Mouse (Mus musculus): ENCODE results near the gene Nkapd1. TPM values are rescaled to one million over a fixed set of nuclear protein-coding genes. Genes with fewer than 3 reads are reported as not detected.

The Nkapd1 gene
- polyA plus RNA-seq, 1 experiment from 2014 or later: 25.2 TPM

DNA sequence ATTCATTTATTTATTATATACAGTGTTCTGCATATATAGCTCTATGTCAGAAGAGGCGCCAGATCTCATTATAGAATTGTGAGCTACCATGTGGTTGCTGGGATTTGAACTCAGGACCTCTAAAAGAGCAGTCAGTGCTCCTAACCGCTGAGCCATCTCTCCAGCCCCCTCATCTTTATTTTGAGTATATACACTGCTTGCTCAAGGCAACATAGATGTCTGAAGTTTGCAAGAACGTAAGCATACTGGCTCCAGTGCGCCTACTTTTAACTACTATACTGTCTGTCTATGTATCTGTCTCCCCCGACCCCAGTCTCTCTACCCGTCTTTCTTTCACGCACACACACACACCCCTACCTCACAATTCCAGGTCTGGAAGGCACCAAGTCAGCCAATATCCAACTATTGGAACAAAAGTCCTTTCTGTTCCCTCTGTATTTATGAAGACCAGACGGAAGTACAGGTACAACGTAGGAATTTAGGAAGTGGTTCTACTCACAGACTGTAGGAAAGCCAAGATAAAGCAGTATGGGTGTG, 598 bp upstream of the Nkapd1 start:
- TF ChIP-seq EP300 (IDR thresholded peaks at IDR 0.05): no peak
- no peak for TF ChIP-seq CTCF (IDR thresholded peaks at IDR 0.05)
- WGBS: 59% methylated on average over 9 of the region's 9 CpGs
- Histone ChIP-seq H3K4me3 (ENCODE audit: low read depth, low read length) (peak overlapping the region; percentile 87), H3K9me3 (ENCODE audit: low read length) (no peaks in the 10 kb centered on the region), H3K27ac (ENCODE audit: low read length) (no peak overlapping the region), H3K4me2 (replicated peaks; ENCODE audit: low read depth, low read length) (peak overlapping the region; percentile 79), H3K27me3 (replicated peaks; ENCODE audit: insufficient read depth, low read length) (no peaks in the 10 kb centered on the region), H3K9ac (replicated peaks; ENCODE audit: low read depth) (no peak overlapping the region), H3K4me1 (ENCODE audit: insufficient read depth, low read depth, low read length) (no peaks in the 10 kb centered on the region), H3K36me3 (ENCODE audit: insufficient read depth, low read length) (peaks cover 8% of the 10 kb centered on the region)
- ATAC-seq (no peak), DNase-seq (ENCODE audit: low spot score) (no peak)

DNA sequence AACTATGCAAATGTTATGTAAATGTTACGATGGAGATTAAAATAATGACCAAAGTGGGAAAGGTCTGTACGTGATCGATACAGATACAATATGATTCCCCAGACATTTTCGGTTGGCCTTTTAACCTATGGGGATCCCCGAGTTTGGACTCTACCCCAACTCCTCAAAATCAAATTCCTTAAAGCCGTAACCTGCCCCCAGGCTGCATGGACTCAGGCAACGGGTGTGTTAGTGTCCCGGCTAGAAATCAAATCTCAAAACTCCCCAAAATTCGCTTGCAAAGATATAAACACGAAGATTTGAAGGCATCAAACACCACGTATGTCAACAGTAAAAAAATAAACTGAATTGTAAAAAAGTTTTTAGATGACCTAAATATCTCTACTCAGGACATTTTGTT, 1.1 kb downstream of the Nkapd1 start:
- H3K27ac ChIP-seq (ENCODE audit: low read length): peak overlapping the region; percentile 97
- 31% methylated on average over 11 of the region's 11 CpGs for WGBS
- H3K36me3 ChIP-seq (ENCODE audit: insufficient read depth, low read length): peaks cover 8% of the 10 kb centered on the region

DNA sequence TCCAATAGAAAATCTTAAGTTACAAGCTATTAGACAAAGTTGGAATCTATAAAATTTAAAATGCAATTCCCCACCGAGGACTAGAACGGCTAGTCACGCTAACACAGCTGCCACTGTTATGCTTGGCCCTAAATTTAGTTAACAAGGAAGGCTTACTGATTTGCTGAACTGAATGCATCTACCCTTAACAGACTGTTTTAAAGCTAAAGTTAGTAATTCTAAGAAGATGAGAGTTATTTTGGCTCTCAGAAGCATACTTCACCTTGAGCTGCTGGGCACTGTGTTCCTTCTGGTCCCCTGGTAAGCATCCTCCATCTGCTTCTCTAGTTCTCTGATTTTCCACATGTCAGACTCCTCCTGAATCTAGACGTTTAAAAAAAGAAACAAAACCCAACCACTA, 5.1 kb downstream of the Nkapd1 start:
- 90% methylated on average over 4 of the region's 4 CpGs for WGBS
- no peak overlapping the region for H3K4me2 ChIP-seq (replicated peaks; ENCODE audit: low read depth, low read length)
- TF ChIP-seq EP300 (IDR thresholded peaks at IDR 0.05): no peak
- no peak for TF ChIP-seq CTCF (IDR thresholded peaks at IDR 0.05)
- H3K27ac ChIP-seq (ENCODE audit: low read length): no peak overlapping the region
- H3K9ac ChIP-seq (replicated peaks; ENCODE audit: low read depth): no peak overlapping the region
- no peak for ATAC-seq
- H3K9me3 ChIP-seq (ENCODE audit: low read length): no peaks in the 10 kb centered on the region
- no peak for DNase-seq (ENCODE audit: low spot score)
- H3K4me1 ChIP-seq (ENCODE audit: insufficient read depth, low read depth, low read length): no peaks in the 10 kb centered on the region
- no peak overlapping the region for H3K4me3 ChIP-seq (ENCODE audit: low read depth, low read length)
- H3K27me3 ChIP-seq (replicated peaks; ENCODE audit: insufficient read depth, low read length): no peaks in the 10 kb centered on the region
- H3K36me3 ChIP-seq (ENCODE audit: insufficient read depth, low read length): peaks cover 8% of the 10 kb centered on the region

More for the DNA sequence above, 1.1 kb downstream of the Nkapd1 start:
- no peaks in the 10 kb centered on the region for H3K27me3 ChIP-seq (replicated peaks; ENCODE audit: insufficient read depth, low read length)
- peak overlapping the region; percentile 90 for H3K9ac ChIP-seq (replicated peaks; ENCODE audit: low read depth)
- peak overlapping the region; percentile 87 for H3K4me3 ChIP-seq (ENCODE audit: low read depth, low read length)
- ATAC-seq (no peak), DNase-seq (ENCODE audit: low spot score) (no peak)
- TF ChIP-seq EP300 (IDR thresholded peaks at IDR 0.05): no peak
- TF ChIP-seq CTCF (IDR thresholded peaks at IDR 0.05): no peak
- no peaks in the 10 kb centered on the region for H3K4me1 ChIP-seq (ENCODE audit: insufficient read depth, low read depth, low read length)
- H3K9me3 ChIP-seq (ENCODE audit: low read length): no peaks in the 10 kb centered on the region
- H3K4me2 ChIP-seq (replicated peaks; ENCODE audit: low read depth, low read length): peak overlapping the region; percentile 79

DNA sequence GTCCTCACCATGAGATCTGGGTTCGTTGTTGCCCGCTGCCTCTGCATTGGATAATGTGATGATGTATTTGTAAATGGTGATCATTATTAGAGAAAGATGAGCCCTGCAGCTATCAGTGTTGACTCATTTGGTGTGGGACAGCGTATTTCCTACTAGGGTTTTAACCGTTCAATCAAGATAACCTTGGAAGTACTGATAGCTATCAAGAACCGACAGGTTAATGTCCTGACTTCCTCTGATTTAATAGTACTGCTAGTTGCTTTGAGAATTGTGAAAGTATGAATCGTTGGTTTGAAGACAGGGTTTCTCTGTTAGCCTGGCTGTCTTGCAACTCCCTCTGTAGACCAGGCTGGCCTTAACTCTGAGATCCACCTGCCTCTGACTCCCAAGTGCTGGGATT, 12.9 kb downstream of the Nkapd1 start:
- Histone ChIP-seq H3K27ac (ENCODE audit: low read length) (peak overlapping the region; percentile 87), H3K36me3 (ENCODE audit: insufficient read depth, low read length) (no peaks in the 10 kb centered on the region; the same call in 1 of the 2 replicates), H3K9ac (replicated peaks; ENCODE audit: low read depth) (peak overlapping the region; percentile 60), H3K4me3 (ENCODE audit: low read depth, low read length) (peak overlapping the region; percentile 66), H3K4me1 (ENCODE audit: insufficient read depth, low read depth, low read length) (peaks cover 18% of the 10 kb centered on the region; the same call in 1 of the 2 replicates), H3K9me3 (ENCODE audit: low read length) (no peaks in the 10 kb centered on the region), H3K27me3 (replicated peaks; ENCODE audit: insufficient read depth, low read length) (no peaks in the 10 kb centered on the region), H3K4me2 (replicated peaks; ENCODE audit: low read depth, low read length) (peak overlapping the region; percentile 87)
- DNase-seq (ENCODE audit: low spot score) (no peak), ATAC-seq (no peak)
- WGBS: 2% methylated on average over 6 of the region's 6 CpGs
- TF ChIP-seq CTCF (IDR thresholded peaks at IDR 0.05): no peak
- no peak for TF ChIP-seq EP300 (IDR thresholded peaks at IDR 0.05)

DNA sequence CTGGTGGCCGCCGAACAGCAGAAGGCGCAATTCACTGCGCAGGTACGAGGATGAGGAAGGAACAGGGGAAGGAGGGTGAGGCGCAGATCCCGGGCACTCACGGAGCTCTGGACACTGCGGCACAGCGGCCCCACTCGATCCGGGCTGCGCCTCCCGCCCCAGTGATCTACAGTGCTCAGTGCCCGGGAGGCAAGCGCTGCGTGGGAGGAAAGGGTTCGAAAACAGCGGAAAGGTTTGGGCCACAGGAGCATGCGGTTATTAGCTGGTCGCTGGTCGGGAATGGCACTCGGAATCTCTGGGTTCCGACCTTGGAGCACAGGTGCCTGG, 13.3 kb downstream of the Nkapd1 start:
- Histone ChIP-seq H3K4me3 (ENCODE audit: low read depth, low read length) (peak overlapping the region; percentile 66), H3K4me1 (ENCODE audit: insufficient read depth, low read depth, low read length) (peaks cover 18% of the 10 kb centered on the region; the same call in 1 of the 2 replicates), H3K27ac (ENCODE audit: low read length) (peak overlapping the region; percentile 87), H3K36me3 (ENCODE audit: insufficient read depth, low read length) (no peaks in the 10 kb centered on the region; the same call in 1 of the 2 replicates), H3K9ac (replicated peaks; ENCODE audit: low read depth) (peak overlapping the region; percentile 60), H3K27me3 (replicated peaks; ENCODE audit: insufficient read depth, low read length) (no peaks in the 10 kb centered on the region), H3K4me2 (replicated peaks; ENCODE audit: low read depth, low read length) (peak overlapping the region; percentile 87), H3K9me3 (ENCODE audit: low read length) (no peaks in the 10 kb centered on the region)
- ATAC-seq (peak; percentile 78), DNase-seq (ENCODE audit: low spot score) (no peak)
- WGBS: under 1% methylated on average over 24 of the region's 24 CpGs
- TF ChIP-seq CTCF (IDR thresholded peaks at IDR 0.05): peak; percentile 65
- no peak for TF ChIP-seq EP300 (IDR thresholded peaks at IDR 0.05)

DNA sequence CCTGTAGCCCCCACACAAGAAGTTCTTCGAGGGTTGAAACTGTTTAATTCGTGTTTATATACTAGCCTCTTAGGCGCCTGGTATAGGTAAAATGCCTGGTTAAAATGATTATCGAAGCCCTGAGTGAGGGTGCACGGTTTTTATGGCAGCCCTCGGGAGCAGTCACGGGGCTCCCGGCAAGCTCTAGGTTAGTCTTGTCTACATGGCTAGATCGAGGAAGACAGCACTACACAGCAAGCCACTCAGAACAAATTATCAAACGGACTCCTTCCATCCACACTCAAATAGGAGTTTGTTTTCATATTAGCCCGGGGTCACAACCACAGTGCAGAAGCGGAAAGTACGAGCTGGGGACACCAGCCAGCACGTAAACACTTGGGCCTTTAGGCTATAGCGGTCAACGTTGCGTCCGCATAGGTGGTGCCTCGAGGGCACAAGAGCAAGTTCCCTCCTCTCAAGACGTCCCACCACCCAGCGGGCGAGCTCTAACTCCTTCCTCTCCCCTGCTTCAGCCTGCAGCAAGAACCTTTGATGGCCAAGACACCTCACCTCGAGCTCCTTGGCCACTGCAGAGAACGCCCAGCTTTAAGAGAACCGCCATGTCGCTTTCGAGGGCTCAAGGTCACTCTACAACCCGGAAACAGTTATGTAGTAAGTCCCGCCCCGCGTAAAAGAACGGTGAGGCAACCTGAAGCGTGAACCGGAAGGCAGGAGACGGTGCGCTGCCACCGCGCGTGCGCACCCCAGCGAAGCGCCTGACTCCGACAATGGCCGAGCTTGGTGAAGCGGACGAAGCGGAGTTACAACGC, 13.9 kb downstream of the Nkapd1 start, which contains the start of the genes Sdhd and Timm8b:
Gene Sdhd, minus strand, starts transcription at position 624 of the 809 bp plus-strand sequence.
Gene Timm8b, plus strand, starts transcription at position 722 of the 809 bp plus-strand sequence.
- TF ChIP-seq EP300 (IDR thresholded peaks at IDR 0.05) (no peak), CTCF (IDR thresholded peaks at IDR 0.05) (no peak)
- DNase-seq (ENCODE audit: low spot score): peak; percentile 98
- 1% methylated on average over 48 of the region's 48 CpGs for WGBS

More for the DNA sequence above, 13.9 kb downstream of the Nkapd1 start, which contains the start of the genes Sdhd and Timm8b:
- peak; percentile 99 for ATAC-seq
- Histone ChIP-seq H3K27me3 (replicated peaks; ENCODE audit: insufficient read depth, low read length) (no peaks in the 10 kb centered on the region), H3K36me3 (ENCODE audit: insufficient read depth, low read length) (peaks cover 2% of the 10 kb centered on the region; the same call in 1 of the 2 replicates), H3K4me2 (replicated peaks; ENCODE audit: low read depth, low read length) (peak within 1 kb of the TSS; percentile 87), H3K9ac (replicated peaks; ENCODE audit: low read depth) (peak within 1 kb of the TSS; percentile 60), H3K4me3 (ENCODE audit: low read depth, low read length) (peak within 1 kb of the TSS; percentile 66), H3K27ac (ENCODE audit: low read length) (peak within 1 kb of the TSS; percentile 87), H3K4me1 (ENCODE audit: insufficient read depth, low read depth, low read length) (peaks cover 18% of the 10 kb centered on the region; the same call in 1 of the 2 replicates), H3K9me3 (ENCODE audit: low read length) (no peaks in the 10 kb centered on the region)

Measured in lung, postnatal 0 days (tissue).